ENCODE assay signal across 13 mouse cellular contexts in genomic region chr6:72747814-72748213, GRCm38 (mm10). TPM values are rescaled to one million over a fixed set of nuclear protein-coding genes. Genes with fewer than 3 reads are reported as not detected.
DNase-seq lines count a peak whose midpoint lies in the region; ATAC-seq and TF ChIP-seq lines count a peak whose summit lies in the region.
"Had no signal": no experiment of that assay in that cellular context is flagged by ENCODE, and none has a peak within 500 bp of the region (broad histone marks: within the 10 kb centered on the region; RNA-seq: fewer than 3 reads in every experiment).

No protein-coding gene starts in this region.

- H3K9me3 ChIP-seq in heart, embryonic 16.5 days (replicated peaks; ENCODE audit: control insufficient read depth, low read length) = no peaks in the 10 kb centered on the region
- no peaks in the 10 kb centered on the region for H3K9me3 ChIP-seq in kidney, postnatal 0 days (replicated peaks; ENCODE audit: low read length)
- H3K9me3 ChIP-seq in ES-E14 (ENCODE audit: control insufficient read depth, insufficient read depth, low read depth, low read length) = no peaks in the 10 kb centered on the region
- no peaks in the 10 kb centered on the region for H3K9me3 ChIP-seq in embryonic facial prominence, embryonic 14.5 days (ENCODE audit: control insufficient read depth, low read length)
- H3K9me3 ChIP-seq: midbrain, embryonic 15.5 days had no signal

- intact Hi-C loops in heart, postnatal 10 days (cut with DNase I) = loop anchor here (2.0 kb wide), 1 partner anchor 41 kb away; the partner anchor contains the start of gene Tcf7l1

- no peaks in the 10 kb centered on the region for H3K27me3 ChIP-seq in heart, embryonic 16.5 days (ENCODE audit: control insufficient read depth, insufficient read depth, low read length)
- no peaks in the 10 kb centered on the region for H3K27me3 ChIP-seq in kidney, postnatal 0 days (ENCODE audit: insufficient read depth, low read length)
- no peaks in the 10 kb centered on the region for H3K27me3 ChIP-seq in embryonic facial prominence, embryonic 14.5 days (replicated peaks; ENCODE audit: control insufficient read depth, insufficient read depth, low read length)
- H3K27me3 ChIP-seq: midbrain, embryonic 15.5 days had no signal

- no peaks in the 10 kb centered on the region for H3K36me3 ChIP-seq in heart, embryonic 16.5 days (ENCODE audit: control insufficient read depth, insufficient read depth)
- no peaks in the 10 kb centered on the region for H3K36me3 ChIP-seq in kidney, postnatal 0 days (ENCODE audit: insufficient read depth, low read length)
- H3K36me3 ChIP-seq in ES-E14 (ENCODE audit: control insufficient read depth, insufficient read depth, low read length, poor library complexity, severe bottlenecking) = no peaks in the 10 kb centered on the region
- H3K36me3 ChIP-seq in embryonic facial prominence, embryonic 14.5 days (ENCODE audit: control insufficient read depth, insufficient read depth, low read length) = no peaks in the 10 kb centered on the region
- H3K36me3 ChIP-seq: midbrain, embryonic 15.5 days had no signal

- peaks cover 33% of the 10 kb centered on the region for H3K4me1 ChIP-seq in heart, embryonic 16.5 days (ENCODE audit: control insufficient read depth, insufficient read depth, low read length)
- peaks cover 48% of the 10 kb centered on the region for H3K4me1 ChIP-seq in kidney, postnatal 0 days (replicated peaks; ENCODE audit: insufficient read depth, low read length)
- H3K4me1 ChIP-seq in ES-E14 (ENCODE audit: control insufficient read depth in 2 of 2, insufficient read depth in 2 of 2, low read length in 2 of 2, poor library complexity in 1 of 2) = peaks cover 8 to 27% of the 10 kb centered on the region in 2 experiments; a peak in 2 of 4 replicates
- peaks cover 57% of the 10 kb centered on the region for H3K4me1 ChIP-seq in embryonic facial prominence, embryonic 14.5 days (ENCODE audit: control insufficient read depth, insufficient read depth, low read length)

- no peak overlapping the region for H3K4me3 ChIP-seq in heart, embryonic 16.5 days (ENCODE audit: low read length)
- no peak overlapping the region for H3K4me3 ChIP-seq in kidney, postnatal 0 days (replicated peaks; ENCODE audit: low read depth, low read length)
- H3K4me3 ChIP-seq in ES-E14 (ENCODE audit: insufficient read depth in 1 of 2, low read depth in 1 of 2, low read length in 2 of 2, poor library complexity in 1 of 2, severe bottlenecking in 1 of 2) = no peak overlapping the region
- H3K4me3 ChIP-seq in embryonic facial prominence, embryonic 14.5 days (ENCODE audit: low read depth, low read length) = no peak overlapping the region
- H3K4me3 ChIP-seq: midbrain, embryonic 15.5 days had no signal

- peak overlapping the region; percentile 54; the same call in 1 of the 2 replicates for H3K27ac ChIP-seq in heart, embryonic 16.5 days (ENCODE audit: low read length)
- peak overlapping the region; percentile 72; the same call in 1 of the 2 replicates for H3K27ac ChIP-seq in kidney, postnatal 0 days
- no peak overlapping the region for H3K27ac ChIP-seq in ES-E14 (ENCODE audit: insufficient read depth, low read depth, low read length, poor library complexity, severe bottlenecking)
- peak overlapping the region; percentile 54; the same call in 1 of the 2 replicates for H3K27ac ChIP-seq in embryonic facial prominence, embryonic 14.5 days (replicated peaks; ENCODE audit: low read depth, low read length)
- H3K27ac ChIP-seq: midbrain, embryonic 15.5 days had no signal

- no peak for ATAC-seq in heart, embryonic 16.5 days (replicated peaks; ENCODE audit: extremely low read depth, insufficient read depth, low FRiP score)
- ATAC-seq in kidney, postnatal 0 days (replicated peaks; ENCODE audit: low FRiP score, low read depth) = peak; percentile 22; the same call in 1 of the 2 replicates
- no peak for ATAC-seq in embryonic facial prominence, embryonic 14.5 days (ENCODE audit: low read depth)
- ATAC-seq: forebrain, embryonic 14.5 days; midbrain, embryonic 15.5 days had no signal

- no peak overlapping the region for H3K9ac ChIP-seq in heart, embryonic 16.5 days (ENCODE audit: low read length)
- no peak overlapping the region for H3K9ac ChIP-seq in kidney, postnatal 0 days (ENCODE audit: low read depth, low read length)
- no peak overlapping the region for H3K9ac ChIP-seq in ES-E14 (ENCODE audit: insufficient read depth, low read depth, low read length, poor library complexity, severe bottlenecking)
- no peak overlapping the region for H3K9ac ChIP-seq in embryonic facial prominence, embryonic 14.5 days (ENCODE audit: low read depth, low read length)
- H3K9ac ChIP-seq: midbrain, embryonic 15.5 days had no signal

- in situ Hi-C loops in ES-E14 (cut with MboI; ENCODE audit: low sequenced_read_pairs in 2 of 2, unreplicated experiment in 2 of 2) = no loop called here

- WGBS in heart, embryonic 16.5 days = 57% methylated on average over 11 of the region's 11 CpGs
- 45% methylated on average over 11 of the region's 11 CpGs for WGBS in kidney, postnatal 0 days
- WGBS in embryonic facial prominence, embryonic 14.5 days = 60% methylated on average over 11 of the region's 11 CpGs

- no peak for TF ChIP-seq CTCF in kidney, postnatal 0 days (IDR thresholded peaks at IDR 0.05; ENCODE audit: low read depth)

- no peak for DNase-seq in heart, postnatal 10 days
- no peak for DNase-seq in kidney, postnatal 0 days (ENCODE audit: low spot score)
- DNase-seq in kidney, postnatal 10 days = no peak
- DNase-seq in ES-E14 (ENCODE audit: low read depth, low spot score) = no peak
- DNase-seq in embryonic facial prominence, embryonic 14.5 days (ENCODE audit: low spot score) = no peak
- DNase-seq in frontal cortex, postnatal 10 days (ENCODE audit: low spot score in 2 of 2) = no peak
- DNase-seq: adrenal gland, postnatal 36 days; cerebellum, adult 2 months; heart, adult 11 months; kidney, adult 11 months had no signal

- no peak overlapping the region for H3K4me2 ChIP-seq in heart, embryonic 16.5 days (ENCODE audit: low read depth, low read length)
- H3K4me2 ChIP-seq in kidney, postnatal 0 days (ENCODE audit: low read length) = no peak overlapping the region
- H3K4me2 ChIP-seq in embryonic facial prominence, embryonic 14.5 days (ENCODE audit: low read depth, low read length) = no peak overlapping the region
- H3K4me2 ChIP-seq: midbrain, embryonic 15.5 days had no signal

TF ChIP-seq in ES-E14, 5 proteins besides CTCF, POLR2A, EP300 and RAD21:
- TF ChIP-seq ZNF384 (IDR thresholded peaks at IDR 0.05; ENCODE audit: low read depth, low read length) = peak; percentile 96
- no peak for TF ChIP-seq MAFK (IDR thresholded peaks at IDR 0.05; ENCODE audit: insufficient read depth, low read depth, low read length)

RNA-seq across cellular contexts. Expression of gene Tcf7l1, which starts 41.2 kb away (rescaled TPM):
- polyA plus RNA-seq in heart, embryonic 16.5 days (2015; fragmentation: Nextera tagmentation; extraction: Ambion mirVana) = 13.6 and 14.0 TPM in 2 replicates
- 10 to 100 TPM; 20.6 to 24.6 TPM for total RNA-seq in heart, postnatal 10 days (2021)
- 23.8 and 25.0 TPM in 2 replicates for polyA plus RNA-seq in kidney, postnatal 0 days (2015; fragmentation: Nextera tagmentation; extraction: Ambion mirVana)
- 12.5 and 14.5 TPM in 2 replicates for total RNA-seq in ES-E14 (2012; rRNA removed)
- polyA plus RNA-seq in embryonic facial prominence, embryonic 14.5 days (2014; fragmentation: Nextera tagmentation; extraction: Ambion mirVana) = 42.3 and 46.3 TPM in 2 replicates
